Mouse (Mus musculus) C2C12 (cell line): Measurements from ENCODE around the gene Zbtb22.

Source experiments
- CTCF ChIP-seq: IDR thresholded peaks from one replicate; pipeline ENCODE4 v1.5.1; 2011; ENCODE audit not compliant: control insufficient read depth, insufficient read depth, insufficient read length
- MYOD1 ChIP-seq: IDR thresholded peaks from one replicate; pipeline ENCODE4 v1.6.1; 2011; ENCODE audit warnings: low read depth; ENCODE audit not compliant: control insufficient read depth, insufficient read length
- MYOG ChIP-seq: IDR thresholded peaks from one replicate; pipeline ENCODE4 v1.6.1; 2011; ENCODE audit not compliant: control insufficient read depth, insufficient read length; ENCODE audit errors: extremely low read depth

GRCm38 (mm10) chr17:33948905-33949537 lies 33.3 kb downstream of the Zbtb22 start:
- TF ChIP-seq CTCF (no peak), MYOG (no peak), MYOD1 (no peak)
